In the genomic region with DNA sequence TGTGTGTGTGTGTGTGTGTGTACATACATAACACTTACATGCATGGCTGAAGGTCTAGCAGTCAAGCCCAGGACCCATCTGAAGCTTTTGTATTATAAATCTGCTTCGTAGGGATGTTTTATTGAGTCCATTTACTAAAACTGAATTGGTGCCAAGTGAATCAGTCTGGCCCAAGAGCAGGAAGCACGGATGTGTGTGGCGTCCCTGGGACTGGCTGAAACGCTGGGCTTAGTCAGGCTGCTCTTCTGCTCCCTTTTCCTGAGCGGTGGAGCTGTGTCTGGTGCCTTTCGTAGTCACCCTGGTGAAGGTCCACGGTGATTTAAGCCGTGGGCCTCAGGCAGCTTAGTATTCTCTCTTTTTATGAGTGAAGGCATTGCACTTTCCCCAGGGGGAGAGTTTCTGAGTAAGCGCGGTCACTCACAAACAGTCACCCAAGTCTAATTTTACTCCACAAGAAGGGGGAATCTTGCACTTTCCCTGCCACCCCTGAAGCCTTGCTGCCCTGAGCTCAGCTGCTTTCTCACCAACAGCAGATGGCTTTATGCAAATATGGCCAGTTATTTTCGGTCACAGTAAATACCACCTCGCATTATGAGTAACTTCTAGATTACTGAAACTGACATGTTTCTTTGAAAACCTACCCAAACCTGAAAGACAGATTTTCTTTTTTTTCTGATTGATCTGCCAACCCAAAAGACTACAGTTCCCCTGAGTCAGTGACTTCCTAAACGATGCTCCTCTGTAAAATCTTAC, we compare ENCODE assay signal across 8 mouse cellular contexts.
DNase-seq lines count a peak whose midpoint lies in the region.

No protein-coding gene starts in this region.

- H3K4me1 ChIP-seq in heart, embryonic 10.5 days = no peaks in the 10 kb centered on the region

- WGBS in heart, embryonic 10.5 days = 74% methylated on average over 13 of the region's 13 CpGs

- intact Hi-C loops in heart, postnatal 14 days (cut with DNase I) = loop anchor here (5.0 kb wide), 1 partner anchor 76 kb away; no protein-coding TSS in a partner anchor

- no peak overlapping the region for H3K27ac ChIP-seq in heart, embryonic 10.5 days

- no peak overlapping the region for H3K4me3 ChIP-seq in heart, embryonic 10.5 days

- peak; percentile 19 to 24 for DNase-seq in heart, adult 18-20 months
- no peak for DNase-seq in heart, embryonic 10.5 days (ENCODE audit: low spot score)
- DNase-seq in right cerebral cortex, adult 2 months (ENCODE audit: low spot score in 2 of 2) = peak; percentile 25 to 32
- DNase-seq in right cerebral cortex, postnatal 4 days = no peak
- DNase-seq in heart, postnatal 14 days = peak; percentile 7 to 23
- peak; percentile 33 for DNase-seq in splenic B cell, adult 2 months (ENCODE audit: low read depth, low spot score)
- no peak for DNase-seq in thymus, postnatal 0 days (ENCODE audit: low spot score)
- no peak for DNase-seq in ovary, postnatal 14 days (ENCODE audit: low spot score)

- no peaks in the 10 kb centered on the region for H3K9me3 ChIP-seq in heart, embryonic 10.5 days

- peaks cover 13% of the 10 kb centered on the region for H3K36me3 ChIP-seq in heart, embryonic 10.5 days
- peaks cover 8% of the 10 kb centered on the region; the same call in 1 of the 2 replicates for H3K36me3 ChIP-seq in splenic B cell, adult 2 months (ENCODE audit: control insufficient read depth, insufficient read depth, low read length, poor library complexity, severe bottlenecking)

- no peaks in the 10 kb centered on the region for H3K27me3 ChIP-seq in heart, embryonic 10.5 days (ENCODE audit: insufficient read depth, poor library complexity, severe bottlenecking)
- no peaks in the 10 kb centered on the region for H3K27me3 ChIP-seq in splenic B cell, adult 2 months (ENCODE audit: control insufficient read depth, insufficient read depth, low read length, poor library complexity, severe bottlenecking)

Comparison
In these comparisons a context has a peak if more than half of its experiments do, and no peak if none do; other contexts are left out.
1. DNase-seq: peak in heart, adult 18-20 months (2 of 2), right cerebral cortex, adult 2 months (2 of 2), heart, postnatal 14 days (2 of 2) and splenic B cell, adult 2 months (single experiment); none in heart, embryonic 10.5 days (single experiment), right cerebral cortex, postnatal 4 days (single experiment), thymus, postnatal 0 days (single experiment) and ovary, postnatal 14 days (single experiment).